Mouse (Mus musculus) ES-CJ7 (cell line): ENCODE measurements at regions not wholly inside any gene's neighbourhood (a gene's known extent, or its start where the extent isn't known, plus 50 kb on each side); places are given as distances from the start of the nearest gene placed in this dataset.
A peak's percentile ranks its signal among the peaks of the same experiment; 100 is the strongest.

Experiments used
- DNase-seq: peaks from one replicate; pipeline ENCODE4 v3.0.0; 2011; ENCODE audit warnings: low read depth, low spot score

GRCm38 (mm10) chr9:79414989-79415388, 303.6 kb downstream of the Col12a1 start:
- no peak for DNase-seq

- no peak for DNase-seq
Measured at GRCm38 (mm10) chr9:79430417-79430816, 288.2 kb downstream of the Col12a1 start.

DNA sequence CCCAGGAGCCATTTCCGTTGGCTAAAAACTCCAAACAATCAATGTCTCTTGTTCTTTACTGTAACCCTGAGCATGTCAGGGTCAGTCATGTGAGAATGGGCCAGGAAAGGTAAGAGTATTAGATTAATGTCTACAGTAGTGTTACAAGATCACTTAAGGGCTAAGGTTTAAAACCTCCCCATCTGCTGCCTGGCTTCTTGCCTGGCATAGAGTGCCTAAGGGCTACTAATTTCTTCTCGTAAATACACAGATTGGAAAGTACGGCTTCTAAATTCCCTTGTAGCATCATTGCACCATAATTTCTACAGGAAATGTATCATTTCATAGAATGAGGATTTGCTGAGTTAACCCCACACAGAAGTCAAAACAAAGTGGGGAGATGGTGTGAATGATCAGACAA, 281.0 kb downstream of the Col12a1 start:
- no peak for DNase-seq

GRCm38 (mm10) chr9:79439233-79439960, 279.2 kb downstream of the Col12a1 start:
- no peak for DNase-seq

DNA sequence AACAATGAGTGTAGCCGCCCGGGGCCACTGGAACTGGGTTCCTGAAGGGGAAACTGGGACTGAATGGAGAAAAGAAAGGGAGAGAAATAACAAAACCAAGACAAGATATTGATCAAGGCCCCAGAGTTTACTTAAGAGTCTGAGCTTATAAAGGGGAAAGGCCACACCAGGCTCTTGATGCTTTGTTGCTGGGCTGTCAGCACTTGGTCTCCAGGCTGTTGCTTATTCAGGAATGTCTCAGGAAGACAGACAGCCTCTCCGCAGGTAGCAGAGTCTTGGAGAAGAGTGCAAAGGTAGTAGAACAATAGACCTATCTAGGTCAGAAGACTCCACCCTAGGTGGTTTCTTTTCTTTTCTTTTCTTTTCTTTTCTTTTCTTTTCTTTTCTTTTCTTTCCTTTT, 263.4 kb downstream of the Col12a1 start:
- DNase-seq = peak; percentile 83

GRCm38 (mm10) chr9:79479118-79479517, 239.5 kb downstream of the Col12a1 start:
- no peak for DNase-seq

GRCm38 (mm10) chr9:79500253-79500652, 218.4 kb downstream of the Col12a1 start:
- DNase-seq = no peak

GRCm38 (mm10) chr9:79502034-79502433, 216.6 kb downstream of the Col12a1 start:
- DNase-seq = no peak

- no peak for DNase-seq
Measured at GRCm38 (mm10) chr9:79516384-79516783, 202.2 kb downstream of the Col12a1 start.

DNA sequence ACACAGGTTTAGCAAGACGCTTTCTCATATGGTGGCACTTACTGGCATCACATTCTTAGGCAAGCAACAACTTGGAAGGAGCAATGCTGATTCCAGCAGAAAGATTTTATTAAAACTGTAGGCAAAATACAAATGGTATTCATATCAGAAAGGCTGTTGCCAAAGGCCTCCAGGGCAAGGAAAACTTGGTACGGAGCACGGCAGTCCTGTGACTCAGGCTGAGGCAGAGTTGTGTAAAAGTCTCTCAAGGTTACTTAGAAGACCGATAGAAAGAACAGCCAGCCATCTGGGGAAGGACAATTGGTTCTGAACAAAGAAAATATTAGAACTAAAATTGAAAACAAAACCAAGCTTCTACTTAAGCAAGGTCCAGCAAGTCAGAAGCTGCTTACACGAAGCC, 201.2 kb downstream of the Col12a1 start:
- DNase-seq = no peak

- no peak for DNase-seq
Measured at GRCm38 (mm10) chr9:79518640-79519039, 200.0 kb downstream of the Col12a1 start.

DNA sequence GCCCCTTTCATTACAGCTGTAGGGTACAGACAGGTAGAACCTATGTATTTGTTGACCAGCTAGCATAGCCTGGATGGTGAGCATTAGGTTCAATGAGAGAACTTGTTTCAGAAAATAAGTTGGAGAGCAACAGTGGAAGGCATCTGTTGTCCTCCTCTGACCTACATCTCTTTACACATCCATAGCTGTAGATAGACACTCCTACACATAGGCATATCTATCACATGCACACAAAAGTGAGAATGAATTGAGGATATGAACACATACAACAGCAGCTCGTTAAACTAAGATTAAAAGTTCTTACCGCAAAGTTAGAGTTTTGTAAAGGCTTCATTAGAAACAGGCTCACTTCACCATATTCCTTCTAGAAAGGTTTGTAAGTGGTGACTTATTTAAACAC, 198.1 kb downstream of the Col12a1 start:
- DNase-seq = no peak

DNA sequence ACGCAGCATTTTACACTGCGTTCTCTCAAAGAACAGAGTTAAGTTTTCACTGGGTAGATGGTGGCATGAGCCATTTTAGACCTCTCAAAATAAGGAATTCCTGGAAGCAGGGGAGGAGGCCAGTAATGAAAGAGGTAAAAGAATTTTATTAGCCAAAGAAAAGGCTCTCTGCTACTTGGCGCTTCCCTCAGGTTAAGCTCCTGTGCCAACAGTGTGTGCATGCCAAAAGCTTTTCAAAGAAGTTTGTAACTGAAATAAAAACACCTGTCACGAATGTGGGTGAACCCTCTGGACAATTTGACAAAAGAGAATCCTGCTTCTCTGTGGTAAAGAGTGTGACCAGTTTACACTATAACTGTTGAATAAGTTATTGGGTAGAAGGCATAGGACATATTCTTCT, 195.6 kb downstream of the Col12a1 start:
- DNase-seq = no peak

DNA sequence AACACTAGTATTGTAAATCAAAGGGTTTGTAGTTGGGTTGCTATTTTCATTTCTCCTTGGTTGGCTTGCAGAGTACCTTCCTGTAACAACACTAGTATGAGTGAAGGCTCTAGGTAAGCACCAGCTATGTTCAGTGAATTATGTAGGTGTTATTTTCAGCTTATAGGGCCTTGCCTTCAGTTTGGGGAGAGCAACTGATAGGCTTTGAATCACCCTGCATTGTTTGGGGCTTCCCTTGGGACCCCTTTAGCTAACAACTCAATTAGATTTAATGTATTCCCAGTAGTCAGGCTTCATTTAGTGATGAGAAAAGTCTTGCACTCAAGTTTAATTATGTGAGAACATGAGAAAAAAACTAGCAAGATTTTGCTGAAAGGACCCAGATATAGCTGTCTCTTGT, 193.6 kb downstream of the Col12a1 start:
- DNase-seq = no peak

DNA sequence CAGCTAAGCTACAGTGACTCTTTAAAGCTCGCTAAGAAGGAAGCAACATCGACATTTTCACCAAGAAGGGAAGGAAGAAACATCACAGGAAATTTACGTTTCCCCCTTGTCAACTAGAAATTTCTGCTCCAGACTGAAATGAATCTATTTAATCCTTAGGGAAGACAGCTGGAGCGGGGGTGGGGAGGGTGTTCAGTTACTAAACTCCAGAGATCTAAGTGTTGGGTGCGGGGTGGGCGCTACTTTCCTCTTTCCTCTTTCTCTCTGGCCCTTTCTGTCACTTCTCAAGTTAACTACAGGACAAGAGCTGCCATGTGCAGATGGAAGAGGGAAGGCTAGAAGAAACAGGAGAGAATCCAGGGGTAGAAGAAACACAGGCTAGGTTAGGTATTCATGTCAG, 192.2 kb downstream of the Col12a1 start:
- DNase-seq = no peak

GRCm38 (mm10) chr9:79527331-79527730, 191.3 kb downstream of the Col12a1 start:
- no peak for DNase-seq
